Mouse (Mus musculus): ENCODE data around the gene Stk35.
"Not testable (repeated sequence)": the region's sequence is repeated elsewhere in the genome, so short reads cannot be mapped to it uniquely, and the experiment has no call there.

The Stk35 gene

GRCm38 (mm10) chr2:129834881-129835280 lies 34.6 kb downstream of the Stk35 start:
- DNase-seq (ENCODE audit: low spot score in 2 of 2): no peak

GRCm38 (mm10) chr2:129836921-129837320 lies 36.6 kb downstream of the Stk35 start:
- no peak for DNase-seq (ENCODE audit: low spot score in 2 of 2)

GRCm38 (mm10) chr2:129838321-129838720 lies 38.0 kb downstream of the Stk35 start:
- DNase-seq (ENCODE audit: low spot score in 2 of 2): no peak

GRCm38 (mm10) chr2:129845826-129846225 lies 45.5 kb downstream of the Stk35 start:
- DNase-seq (ENCODE audit: low spot score in 2 of 2): no peak

- no peak for DNase-seq (ENCODE audit: low spot score in 2 of 2)
These were observed 46.2 kb downstream of the Stk35 start for GRCm38 (mm10) chr2:129846501-129846900.

- not testable (repeated sequence) for DNase-seq (ENCODE audit: low spot score in 2 of 2)
These were observed 48.8 kb downstream of the Stk35 start for GRCm38 (mm10) chr2:129849078-129849477.

- DNase-seq (ENCODE audit: low spot score in 2 of 2): no peak
These were observed 51.2 kb downstream of the Stk35 start for GRCm38 (mm10) chr2:129851512-129851911.

GRCm38 (mm10) chr2:129863256-129863655 lies 62.9 kb downstream of the Stk35 start:
- no peak for DNase-seq (ENCODE audit: low spot score in 2 of 2)

- no peak for DNase-seq (ENCODE audit: low spot score in 2 of 2)
These were observed 64.6 kb downstream of the Stk35 start for GRCm38 (mm10) chr2:129864958-129865357.

GRCm38 (mm10) chr2:129869151-129869550 lies 68.8 kb downstream of the Stk35 start:
- no peak for DNase-seq (ENCODE audit: low spot score in 2 of 2)

- no peak for DNase-seq (ENCODE audit: low spot score in 2 of 2)
These were observed 70.9 kb downstream of the Stk35 start for GRCm38 (mm10) chr2:129871246-129871645.

GRCm38 (mm10) chr2:129872071-129872470 lies 71.8 kb downstream of the Stk35 start:
- DNase-seq (ENCODE audit: low spot score in 2 of 2): no peak

GRCm38 (mm10) chr2:129873489-129873888 lies 73.2 kb downstream of the Stk35 start:
- DNase-seq (ENCODE audit: low spot score in 2 of 2): peak; percentile 59 to 79

GRCm38 (mm10) chr2:129874084-129874483 lies 73.8 kb downstream of the Stk35 start:
- DNase-seq (ENCODE audit: low spot score in 2 of 2): no peak

GRCm38 (mm10) chr2:129874509-129875095 lies 74.3 kb downstream of the Stk35 start:
- DNase-seq (ENCODE audit: low spot score in 2 of 2): no peak

GRCm38 (mm10) chr2:129876935-129877334 lies 76.6 kb downstream of the Stk35 start:
- DNase-seq (ENCODE audit: low spot score in 2 of 2): no peak

GRCm38 (mm10) chr2:129879817-129880216 lies 79.5 kb downstream of the Stk35 start:
- peak in 1 of 2 experiments; percentile 49 for DNase-seq (ENCODE audit: low spot score in 2 of 2)

- no peak for DNase-seq (ENCODE audit: low spot score in 2 of 2)
These were observed 79.9 kb downstream of the Stk35 start for GRCm38 (mm10) chr2:129880226-129880625.

GRCm38 (mm10) chr2:129881886-129882285 lies 81.6 kb downstream of the Stk35 start:
- no peak for DNase-seq (ENCODE audit: low spot score in 2 of 2)

All from spleen, postnatal 10 days (tissue).